Mouse (Mus musculus): Measurements from ENCODE around the gene F13a1. TPM values are rescaled to one million over a fixed set of nuclear protein-coding genes. Genes with fewer than 3 reads are reported as not detected.

The F13a1 gene
- 9.9 TPM for polyA plus RNA-seq (2014; fragmentation: Illumina TruSeq; extraction: RNeasy Lipid Tissue Mini Kit (QIAGEN cat#74804); ENCODE audit: insufficient read depth, low read depth, low replicate concordance)

GRCm38 (mm10) chr13:37050126-37050525 lies at the start of gene F13a1:
Gene F13a1 (minus strand): TSS chr13:37050244.

Data from lung, adult 10 weeks (tissue).